16 mouse cellular contexts compared by ENCODE assay signal in genomic region chr9:45496944-45497343, GRCm38 (mm10).
"Had no signal": no experiment of that assay in that cellular context is flagged by ENCODE, and none has a peak within 500 bp of the region (broad histone marks: within the 10 kb centered on the region; RNA-seq: fewer than 3 reads in every experiment).

No protein-coding gene starts in this region.

- H3K4me2 ChIP-seq: lung, embryonic 14.5 days; midbrain, embryonic 12.5 days; neural tube, embryonic 13.5 days; neural tube, embryonic 15.5 days; stomach, embryonic 15.5 days had no signal

- H3K9ac ChIP-seq: lung, embryonic 14.5 days; midbrain, embryonic 12.5 days; neural tube, embryonic 13.5 days; neural tube, embryonic 15.5 days; stomach, embryonic 15.5 days had no signal

- DNase-seq: lung, adult 18-20 months; lung, embryonic 14.5 days; lung, postnatal 10 days; lung, postnatal 4 days; midbrain, embryonic 14.5 days; right cerebral cortex, postnatal 14 days; thymus, adult 2 months; thymus, postnatal 25 days; thymus, postnatal 4 days had no signal

- H3K9me3 ChIP-seq: midbrain, embryonic 10.5 days; midbrain, embryonic 12.5 days; neural tube, embryonic 13.5 days; neural tube, embryonic 15.5 days; stomach, embryonic 15.5 days had no signal

- H3K27me3 ChIP-seq: midbrain, embryonic 12.5 days; neural tube, embryonic 13.5 days; neural tube, embryonic 15.5 days; stomach, embryonic 15.5 days had no signal

- H3K4me3 ChIP-seq: midbrain, embryonic 10.5 days; midbrain, embryonic 12.5 days; myocyte; neural tube, embryonic 13.5 days; neural tube, embryonic 15.5 days; stomach, embryonic 15.5 days had no signal

- H3K36me3 ChIP-seq: midbrain, embryonic 10.5 days; midbrain, embryonic 12.5 days; neural tube, embryonic 13.5 days; neural tube, embryonic 15.5 days; stomach, embryonic 15.5 days had no signal

- ATAC-seq: midbrain, embryonic 16.5 days had no signal

- H3K27ac ChIP-seq: midbrain, embryonic 12.5 days; neural tube, embryonic 13.5 days; neural tube, embryonic 15.5 days had no signal
